8 mouse cellular contexts compared by ENCODE assay signal in the genomic region with DNA sequence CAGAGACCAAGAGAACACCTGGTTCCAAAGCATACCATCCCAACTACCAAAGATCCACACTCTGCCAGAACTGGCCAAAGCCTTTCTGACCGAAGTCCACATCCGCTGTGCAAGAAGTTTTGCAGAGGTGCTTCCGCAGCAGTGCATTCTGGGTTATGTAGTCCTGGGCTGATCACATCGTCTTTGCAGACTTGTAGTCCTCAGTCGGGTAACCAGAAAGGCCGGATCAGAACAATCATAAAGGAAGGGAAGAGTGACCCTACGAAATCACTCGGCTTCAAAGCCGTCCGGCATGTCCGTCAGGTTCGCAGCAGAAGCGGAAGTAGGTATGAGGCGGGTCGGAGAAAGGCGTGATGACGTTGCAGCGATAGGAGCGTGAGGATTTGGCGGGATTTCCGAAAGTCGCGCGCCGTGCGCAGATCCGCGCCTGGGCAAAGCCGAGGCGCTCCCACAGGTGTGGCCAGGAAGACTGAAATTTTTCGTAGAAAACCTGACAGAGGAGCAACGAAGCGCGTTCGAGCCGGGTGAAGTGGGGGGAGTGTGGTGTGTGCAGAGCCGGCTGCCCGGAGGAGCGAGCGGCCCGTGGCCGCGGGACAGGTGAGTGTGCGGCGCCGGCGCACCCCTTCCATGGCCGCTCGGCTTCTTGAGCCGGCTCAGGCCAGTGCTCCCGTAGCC. TPM values are rescaled to one million over a fixed set of nuclear protein-coding genes. Genes with fewer than 3 reads are reported as not detected.
A peak's percentile ranks its signal among the peaks of the same experiment; 100 is the strongest.
DNase-seq lines count a peak whose midpoint lies in the region; ATAC-seq and TF ChIP-seq lines count a peak whose summit lies in the region.

A gene (plus strand): TSS at position 356 of the 675 bp plus-strand sequence.

- peak within 1 kb of the TSS; percentile 92 for H3K27ac ChIP-seq in hindbrain, embryonic 10.5 days
- H3K27ac ChIP-seq in lung, postnatal 0 days (ENCODE audit: low read length) = peak within 1 kb of the TSS; percentile 93

- peak within 1 kb of the TSS; percentile 45 for H3K9ac ChIP-seq in lung, postnatal 0 days (replicated peaks; ENCODE audit: low read depth)

- DNase-seq in MN1 (ENCODE audit: low spot score) = peak; percentile 85
- DNase-seq in cerebellum, adult 9-10 months = peak; percentile 89
- DNase-seq in hindbrain, embryonic 10.5 days (ENCODE audit: low spot score) = peak; percentile 89
- DNase-seq in layer of hippocampus, adult 9-11 months = peak; percentile 85
- peak; percentile 95 for DNase-seq in lung, postnatal 0 days (ENCODE audit: low spot score)
- DNase-seq in ovary, postnatal 14 days (ENCODE audit: low spot score) = peak; percentile 77
- peak; percentile 83 for DNase-seq in thymus, postnatal 14 days

- no peak for TF ChIP-seq CTCF in lung, postnatal 0 days (IDR thresholded peaks at IDR 0.05)

- H3K27me3 ChIP-seq in hindbrain, embryonic 10.5 days (ENCODE audit: insufficient read depth, poor library complexity, severe bottlenecking) = no peaks in the 10 kb centered on the region
- H3K27me3 ChIP-seq in lung, postnatal 0 days (replicated peaks; ENCODE audit: insufficient read depth, low read length) = no peaks in the 10 kb centered on the region

- TF ChIP-seq EP300 in lung, postnatal 0 days (IDR thresholded peaks at IDR 0.05) = no peak

- WGBS in hindbrain, embryonic 10.5 days = under 1% methylated on average over 51 of the region's 51 CpGs
- under 1% methylated on average over 51 of the region's 51 CpGs for WGBS in lung, postnatal 0 days

- H3K4me1 ChIP-seq in hindbrain, embryonic 10.5 days (replicated peaks) = peaks cover 19% of the 10 kb centered on the region
- no peaks in the 10 kb centered on the region for H3K4me1 ChIP-seq in lung, postnatal 0 days (ENCODE audit: insufficient read depth, low read depth, low read length)

- peak; percentile 99 for ATAC-seq in frontal cortex, adult (ENCODE audit: low TSS enrichment)
- peak; percentile 95 for ATAC-seq in lung, postnatal 0 days

- H3K9me3 ChIP-seq in hindbrain, embryonic 10.5 days = no peaks in the 10 kb centered on the region
- H3K9me3 ChIP-seq in lung, postnatal 0 days (ENCODE audit: low read length) = no peaks in the 10 kb centered on the region

- H3K36me3 ChIP-seq in hindbrain, embryonic 10.5 days = peaks cover 35% of the 10 kb centered on the region
- no peaks in the 10 kb centered on the region for H3K36me3 ChIP-seq in lung, postnatal 0 days (ENCODE audit: insufficient read depth, low read length)

- peak within 1 kb of the TSS; percentile 79 for H3K4me3 ChIP-seq in hindbrain, embryonic 10.5 days
- H3K4me3 ChIP-seq in lung, postnatal 0 days (ENCODE audit: low read depth, low read length) = peak within 1 kb of the TSS; percentile 60

- H3K4me2 ChIP-seq in lung, postnatal 0 days (replicated peaks; ENCODE audit: low read depth, low read length) = peak within 1 kb of the TSS; percentile 98

RNA-seq across cellular contexts. Expression of the gene that starts here (rescaled TPM):
- 61.6 and 87.3 TPM in 2 replicates for polyA plus RNA-seq in hindbrain, embryonic 10.5 days (2016; fragmentation: Nextera tagmentation; extraction: Ambion mirVana)
- 4.2 and 5.1 TPM in 2 replicates for polyA plus RNA-seq in lung, postnatal 0 days (2015; fragmentation: Nextera tagmentation; extraction: Ambion mirVana)

Comparison
In these comparisons a context has a peak if more than half of its experiments do, and no peak if none do; other contexts are left out.
1. Peak in every context shown above with its lines: DNase-seq, ATAC-seq, H3K4me3 ChIP-seq and H3K27ac ChIP-seq.
2. RNA of the gene that starts here (polyA plus RNA-seq): 61.6 to 87.3 TPM in hindbrain, embryonic 10.5 days; 4.2 to 5.1 TPM in lung, postnatal 0 days; every median in the first group is over 10 times any median in the second.